Mouse (Mus musculus): ENCODE measurements around the gene Trp53.

Trp53 gene

DNA sequence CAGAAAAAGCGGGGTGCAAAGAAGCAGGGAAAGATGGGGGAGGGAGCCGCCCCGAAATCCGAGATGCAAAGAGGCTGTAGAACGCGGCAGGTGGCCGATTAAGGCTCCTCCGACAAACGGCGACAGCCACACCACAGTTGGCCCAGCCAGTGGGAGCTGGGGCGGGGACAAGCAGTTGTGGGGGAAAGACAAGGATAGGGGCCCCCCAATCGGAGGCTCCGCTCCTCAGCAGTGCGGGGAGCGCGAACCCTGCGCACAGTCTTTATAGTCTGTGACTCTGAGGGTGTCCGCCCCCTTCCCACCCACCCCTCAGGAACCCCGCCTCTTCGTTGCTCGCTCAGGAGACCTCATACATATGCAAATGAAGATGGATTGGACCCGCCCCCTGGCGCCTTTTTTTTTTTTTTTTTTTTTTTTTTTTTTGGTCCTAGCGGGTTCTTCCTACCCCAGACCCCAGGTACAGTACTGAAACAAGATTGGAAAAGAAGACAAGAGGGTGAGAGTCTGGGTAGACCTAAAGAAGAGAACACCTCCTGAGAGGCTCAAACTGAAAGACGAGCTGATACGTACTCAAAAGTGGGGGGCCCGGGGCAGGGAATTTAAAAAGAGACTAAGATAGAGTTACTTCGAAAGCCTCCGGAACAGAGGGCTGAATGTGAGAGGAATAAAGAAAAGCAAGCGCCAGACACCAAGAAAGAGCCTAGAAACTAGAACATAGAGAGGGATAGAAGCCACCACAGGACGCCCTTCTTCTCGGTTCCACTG lies 25.7 kb downstream of the Trp53 start, which contains the start of gene Atp1b2:
Gene Atp1b2, minus strand, starts transcription at position 217 of the 765 bp plus-strand sequence.
- no peak for TF ChIP-seq GATA4 (IDR thresholded peaks at IDR 0.05; ENCODE audit: insufficient replicate concordance, low read length)

GRCm38 (mm10) chr11:69606491-69606795 lies 26.3 kb downstream of the Trp53 start:
- no peak for TF ChIP-seq GATA4 (IDR thresholded peaks at IDR 0.05; ENCODE audit: insufficient replicate concordance, low read length)

DNA sequence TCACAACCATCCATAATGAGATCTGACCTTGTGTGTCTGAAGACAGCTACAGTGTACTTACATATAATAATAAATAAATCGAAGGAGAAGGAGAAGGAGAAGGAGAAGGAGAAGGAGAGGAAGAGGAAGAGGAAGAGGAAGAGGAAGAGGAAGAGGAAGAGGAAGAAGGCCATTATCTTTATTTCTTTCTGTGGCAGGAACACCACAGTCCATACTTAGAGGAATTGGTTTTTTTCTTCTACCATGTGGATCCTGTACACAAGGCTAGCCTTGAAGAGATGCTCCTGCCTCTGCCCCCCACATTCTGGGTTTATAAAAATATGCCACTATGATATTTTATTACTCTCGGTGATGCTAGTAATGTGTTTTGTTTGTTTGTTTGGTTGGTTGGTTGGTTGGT lies 26.7 kb downstream of the Trp53 start:
- no peak for TF ChIP-seq GATA4 (IDR thresholded peaks at IDR 0.05; ENCODE audit: insufficient replicate concordance, low read length)

GRCm38 (mm10) chr11:69608525-69608924 lies 28.4 kb downstream of the Trp53 start:
- no peak for TF ChIP-seq GATA4 (IDR thresholded peaks at IDR 0.05; ENCODE audit: insufficient replicate concordance, low read length)

DNA sequence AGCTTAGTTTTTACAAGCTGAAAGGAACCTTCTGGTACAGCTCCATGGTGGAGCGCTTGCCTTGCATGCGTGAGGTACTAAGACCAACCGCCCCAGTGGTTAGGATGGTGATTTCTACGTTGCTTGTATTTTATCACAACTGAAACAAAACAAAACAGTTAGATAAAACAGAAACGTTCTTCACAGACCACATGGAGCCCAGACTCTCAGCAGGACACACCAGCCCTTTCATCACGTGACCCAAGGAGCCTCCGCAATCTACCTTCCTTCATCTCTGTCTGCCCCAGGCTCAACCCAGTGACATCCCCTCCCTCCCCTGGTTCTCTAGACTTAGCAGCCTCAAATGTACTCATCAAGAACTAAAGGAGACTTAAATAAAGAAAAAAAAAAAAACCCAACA lies 29.3 kb downstream of the Trp53 start:
- TF ChIP-seq GATA4 (IDR thresholded peaks at IDR 0.05; ENCODE audit: insufficient replicate concordance, low read length), result no peak

GRCm38 (mm10) chr11:69610899-69611298 lies 30.7 kb downstream of the Trp53 start:
- TF ChIP-seq GATA4 (IDR thresholded peaks at IDR 0.05; ENCODE audit: insufficient replicate concordance, low read length), result no peak

DNA sequence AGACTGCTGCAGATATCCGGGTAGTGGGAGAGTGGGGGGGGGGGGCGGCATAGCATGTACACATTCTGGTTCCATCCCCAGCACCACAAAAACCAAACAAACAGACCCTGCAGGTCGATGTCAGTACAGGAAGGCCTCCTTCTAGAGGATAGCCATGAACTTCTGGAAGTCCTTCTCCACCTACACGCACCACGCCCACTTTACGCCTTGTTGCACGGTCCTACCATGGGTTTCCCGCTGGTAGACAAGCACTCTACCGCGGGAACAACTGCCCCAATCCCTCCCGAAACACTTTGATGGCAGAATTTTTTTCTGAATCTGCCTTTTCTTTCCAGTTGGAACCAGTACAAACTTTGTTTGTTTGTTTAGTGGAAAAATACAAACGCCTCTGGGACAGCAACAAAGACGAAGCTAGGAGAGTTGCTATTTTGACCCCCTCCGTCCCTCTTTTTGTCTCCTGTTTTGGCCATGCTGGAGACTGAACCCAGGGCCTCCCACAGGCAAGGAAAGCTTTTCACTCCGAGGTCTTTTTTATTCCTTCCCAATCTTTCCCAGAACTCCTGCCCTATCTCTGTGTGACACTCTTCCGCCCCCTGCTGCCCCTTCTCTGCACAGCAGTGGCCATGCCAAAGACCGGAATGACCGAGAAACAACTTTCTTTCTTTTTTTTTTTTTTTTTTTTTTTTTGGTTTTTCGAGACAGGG lies 33.5 kb downstream of the Trp53 start:
- no peak; the same call in 1 of the 2 replicates for TF ChIP-seq GATA4 (IDR thresholded peaks at IDR 0.05; ENCODE audit: insufficient replicate concordance, low read length)

DNA sequence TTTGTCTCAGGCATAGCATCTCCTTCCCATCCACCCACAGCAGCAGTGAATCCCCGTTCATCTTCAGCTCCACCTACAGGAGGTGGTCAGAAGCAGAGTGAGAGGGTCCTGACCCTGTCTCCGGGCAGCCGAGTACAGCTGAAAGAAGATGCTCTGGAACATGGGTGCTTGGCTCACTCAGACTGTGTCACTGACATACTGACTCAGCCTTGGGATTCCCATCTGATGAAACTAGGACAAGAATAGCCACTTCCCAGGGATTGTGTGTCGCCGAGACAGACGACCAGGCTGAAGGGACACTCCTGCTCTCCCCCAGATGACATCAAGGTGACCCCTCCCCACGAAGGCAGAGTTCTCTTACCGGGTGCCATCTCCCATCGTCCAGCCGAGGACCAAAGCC lies 36.6 kb downstream of the Trp53 start:
- TF ChIP-seq GATA4 (IDR thresholded peaks at IDR 0.05; ENCODE audit: insufficient replicate concordance, low read length), result no peak

- TF ChIP-seq GATA4 (IDR thresholded peaks at IDR 0.05; ENCODE audit: insufficient replicate concordance, low read length), result no peak
These were observed 37.6 kb downstream of the Trp53 start, which contains the start of gene Shbg for GRCm38 (mm10) chr11:69617805-69618204. Shbg (minus strand) TSS chr11:69617905.

- TF ChIP-seq GATA4 (IDR thresholded peaks at IDR 0.05; ENCODE audit: insufficient replicate concordance, low read length), result no peak
These were observed 40.4 kb downstream of the Trp53 start for GRCm38 (mm10) chr11:69620394-69621081.

GRCm38 (mm10) chr11:69621571-69622268 lies 41.6 kb downstream of the Trp53 start, which contains the start of gene Sat2:
Sat2 (plus strand) TSS chr11:69622024.
- TF ChIP-seq GATA4 (IDR thresholded peaks at IDR 0.05; ENCODE audit: insufficient replicate concordance, low read length), result no peak

DNA sequence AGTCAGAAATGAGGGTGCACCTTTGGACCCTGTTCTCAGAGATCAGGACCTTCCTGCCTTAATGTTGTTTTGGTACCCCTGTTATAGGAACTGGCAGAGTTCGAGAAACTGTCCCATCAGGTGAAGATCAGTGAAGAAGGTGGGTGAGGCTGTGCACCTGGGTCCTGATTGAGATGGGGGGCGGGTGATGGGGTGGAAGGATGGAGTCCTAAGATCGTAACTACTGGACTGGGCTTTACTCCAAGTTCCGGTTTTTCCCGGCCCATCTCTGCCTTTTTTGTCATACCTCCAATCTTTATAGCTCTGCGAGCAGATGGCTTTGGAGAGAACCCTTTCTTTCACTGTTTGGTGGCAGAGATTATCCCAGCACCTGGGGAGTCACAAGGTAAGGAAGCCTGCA lies 42.2 kb downstream of the Trp53 start:
- no peak for TF ChIP-seq GATA4 (IDR thresholded peaks at IDR 0.05; ENCODE audit: insufficient replicate concordance, low read length)

DNA sequence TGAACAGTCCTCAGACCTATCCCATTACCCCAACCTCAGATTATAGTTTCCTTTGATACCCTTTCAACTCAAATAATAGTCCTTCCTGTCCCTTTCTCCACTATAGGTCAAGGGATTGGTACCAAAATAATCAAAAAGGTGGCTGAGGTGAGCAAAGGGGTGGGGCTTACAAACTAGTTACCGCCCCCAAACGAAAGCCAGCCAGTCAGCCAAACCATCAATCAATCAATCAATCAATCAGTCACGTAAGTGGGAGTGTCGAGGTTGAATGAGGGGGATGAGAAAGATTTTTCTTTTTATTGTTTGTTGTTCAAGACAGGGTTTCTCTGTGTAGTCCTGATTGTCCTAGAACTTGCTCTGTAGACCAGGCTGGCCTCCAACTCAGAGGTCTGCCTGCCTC lies 42.8 kb downstream of the Trp53 start:
- no peak for TF ChIP-seq GATA4 (IDR thresholded peaks at IDR 0.05; ENCODE audit: insufficient replicate concordance, low read length)

DNA sequence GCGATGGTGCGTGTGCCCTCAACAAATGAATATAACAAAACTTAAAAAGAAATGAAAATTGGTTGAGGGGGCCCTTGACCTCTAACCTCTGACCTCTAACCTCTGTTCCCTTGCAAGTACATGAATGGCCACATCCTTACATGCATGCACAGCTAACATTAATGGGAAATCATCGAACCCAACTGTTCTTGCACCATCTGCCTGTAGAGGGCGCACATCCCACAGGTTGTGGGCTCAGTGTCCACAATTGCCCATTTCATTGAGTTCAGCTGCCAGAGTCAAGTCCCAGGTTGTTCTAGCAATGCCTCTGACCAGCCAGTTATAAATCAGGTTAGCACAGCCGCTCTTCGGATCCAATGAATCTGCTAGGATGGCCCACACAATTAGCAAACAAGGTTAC lies 48.1 kb downstream of the Trp53 start:
- TF ChIP-seq GATA4 (IDR thresholded peaks at IDR 0.05; ENCODE audit: insufficient replicate concordance, low read length), result no peak

DNA sequence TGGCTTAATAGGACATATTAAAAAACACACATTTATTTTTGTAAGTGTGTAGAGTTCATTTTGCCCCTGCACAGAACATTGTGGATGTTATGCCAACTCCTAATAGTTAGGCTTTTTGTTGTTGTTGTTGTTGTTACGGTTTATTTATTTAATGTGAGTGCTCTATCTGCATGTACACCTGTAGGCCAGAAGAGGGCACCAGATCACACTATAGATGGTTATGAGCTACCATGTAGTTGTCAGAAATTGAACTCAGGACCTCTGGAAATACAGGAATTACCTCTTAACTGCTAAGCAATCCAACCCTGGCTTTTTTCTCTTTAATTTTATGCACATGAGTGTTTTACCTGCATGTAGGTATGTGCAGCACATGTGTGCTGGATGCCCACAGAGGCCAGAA lies 49.6 kb downstream of the Trp53 start:
- no peak for TF ChIP-seq GATA4 (IDR thresholded peaks at IDR 0.05; ENCODE audit: insufficient replicate concordance, low read length)

Data from liver, adult (tissue).